Mouse (Mus musculus): Measurements from ENCODE around the gene Ndufa4. TPM values are rescaled to one million over a fixed set of nuclear protein-coding genes. Genes with fewer than 3 reads are reported as not detected.
"Not testable (repeated sequence)": the region's sequence is repeated elsewhere in the genome, so short reads cannot be mapped to it uniquely, and the experiment has no call there.

Ndufa4 gene
- polyA plus RNA-seq, 1 experiment, result 60.6 TPM

DNA sequence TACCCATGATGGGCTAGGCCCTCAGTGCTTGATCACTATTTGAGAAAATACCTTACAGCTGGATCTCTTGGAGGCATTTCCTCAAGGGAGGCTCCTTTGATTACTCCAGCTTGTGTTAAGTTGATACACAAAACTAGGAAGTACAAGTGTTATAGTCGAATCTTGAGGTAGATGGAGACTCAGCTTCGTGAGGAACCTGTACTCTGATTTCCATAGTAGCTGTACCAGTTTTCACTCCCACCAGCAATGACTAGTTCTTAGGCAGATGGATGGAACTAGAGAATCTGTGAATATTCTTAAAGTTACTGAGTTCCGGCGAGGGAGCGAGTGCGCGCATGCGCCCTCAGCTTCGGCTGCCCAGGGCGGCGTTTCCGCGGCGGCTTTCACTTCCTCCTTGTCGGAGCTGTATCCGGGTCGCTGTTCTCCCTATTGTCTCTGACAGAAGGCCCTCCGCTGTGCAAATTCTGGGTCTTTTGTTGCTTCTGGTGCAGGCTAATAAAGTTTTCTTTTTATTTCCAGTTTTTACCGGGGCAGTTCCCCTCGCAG is 18.3 kb upstream of the Ndufa4 start:
- no peak for TF ChIP-seq CTCF (IDR thresholded peaks at IDR 0.05; ENCODE audit: control insufficient read depth, insufficient read depth, insufficient replicate concordance, low read depth, low read length)
- peak; percentile 84 for TF ChIP-seq POLR2A (IDR thresholded peaks at IDR 0.05; ENCODE audit: control insufficient read depth, low read depth, low read length)
- no peaks in the 10 kb centered on the region for H3K4me1 ChIP-seq (ENCODE audit: control insufficient read depth, insufficient read depth, low read length)
- peak overlapping the region; percentile 93 for H3K4me3 ChIP-seq (ENCODE audit: control insufficient read depth, low read depth, low read length)
- H3K36me3 ChIP-seq (ENCODE audit: control insufficient read depth, insufficient read depth, low read length), result no peaks in the 10 kb centered on the region
- peak overlapping the region; percentile 77 for H3K27ac ChIP-seq (ENCODE audit: control insufficient read depth, insufficient read depth, low read depth, low read length)
- no peaks in the 10 kb centered on the region for H3K27me3 ChIP-seq (ENCODE audit: control insufficient read depth, insufficient read depth, low read length)

DNA sequence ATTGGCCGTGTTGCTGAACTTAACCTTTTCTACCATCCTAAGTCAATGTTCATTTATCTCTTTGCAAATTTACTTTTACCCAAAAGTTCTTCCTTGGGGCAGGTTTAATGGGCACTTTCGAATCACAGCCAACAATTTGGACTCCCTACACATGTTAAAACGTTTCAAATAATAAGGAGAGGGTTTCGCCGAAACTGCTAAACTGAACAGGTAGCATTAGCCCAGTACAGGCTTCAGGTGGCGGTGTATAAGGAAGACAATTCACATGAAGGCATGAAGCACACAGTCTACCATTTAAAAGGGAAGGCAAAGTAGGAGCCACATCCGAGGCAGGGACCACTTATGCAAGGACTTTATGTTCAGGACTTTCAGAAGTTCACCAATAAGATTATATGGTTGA is 873 bp upstream of the Ndufa4 start:
- TF ChIP-seq CTCF (IDR thresholded peaks at IDR 0.05; ENCODE audit: control insufficient read depth, insufficient read depth, insufficient replicate concordance, low read depth, low read length), result no peak
- no peak for TF ChIP-seq POLR2A (IDR thresholded peaks at IDR 0.05; ENCODE audit: control insufficient read depth, low read depth, low read length)
- Histone ChIP-seq H3K4me3 (ENCODE audit: control insufficient read depth, low read depth, low read length) (peak overlapping the region; percentile 97; the same call in 1 of the 2 replicates), H3K27ac (ENCODE audit: control insufficient read depth, insufficient read depth, low read depth, low read length) (no peak overlapping the region), H3K36me3 (ENCODE audit: control insufficient read depth, insufficient read depth, low read length) (no peaks in the 10 kb centered on the region), H3K4me1 (ENCODE audit: control insufficient read depth, insufficient read depth, low read length) (no peaks in the 10 kb centered on the region), H3K27me3 (ENCODE audit: control insufficient read depth, insufficient read depth, low read length) (no peaks in the 10 kb centered on the region)

- no peaks in the 10 kb centered on the region for H3K4me1 ChIP-seq (ENCODE audit: control insufficient read depth, insufficient read depth, low read length)
- peak overlapping the region; percentile 84 for H3K27ac ChIP-seq (ENCODE audit: control insufficient read depth, insufficient read depth, low read depth, low read length)
- no peaks in the 10 kb centered on the region for H3K27me3 ChIP-seq (ENCODE audit: control insufficient read depth, insufficient read depth, low read length)
- TF ChIP-seq CTCF (IDR thresholded peaks at IDR 0.05; ENCODE audit: control insufficient read depth, insufficient read depth, insufficient replicate concordance, low read depth, low read length) (0 out of 2 replicates have a peak, but pooled peaks have one; percentile 4), POLR2A (IDR thresholded peaks at IDR 0.05; ENCODE audit: control insufficient read depth, low read depth, low read length) (no peak)
- H3K4me3 ChIP-seq (ENCODE audit: control insufficient read depth, low read depth, low read length), result peak overlapping the region; percentile 97
- no peaks in the 10 kb centered on the region for H3K36me3 ChIP-seq (ENCODE audit: control insufficient read depth, insufficient read depth, low read length)
Observed at GRCm38 (mm10) chr6:11906890-11907268, 418 bp downstream of the Ndufa4 start.

DNA sequence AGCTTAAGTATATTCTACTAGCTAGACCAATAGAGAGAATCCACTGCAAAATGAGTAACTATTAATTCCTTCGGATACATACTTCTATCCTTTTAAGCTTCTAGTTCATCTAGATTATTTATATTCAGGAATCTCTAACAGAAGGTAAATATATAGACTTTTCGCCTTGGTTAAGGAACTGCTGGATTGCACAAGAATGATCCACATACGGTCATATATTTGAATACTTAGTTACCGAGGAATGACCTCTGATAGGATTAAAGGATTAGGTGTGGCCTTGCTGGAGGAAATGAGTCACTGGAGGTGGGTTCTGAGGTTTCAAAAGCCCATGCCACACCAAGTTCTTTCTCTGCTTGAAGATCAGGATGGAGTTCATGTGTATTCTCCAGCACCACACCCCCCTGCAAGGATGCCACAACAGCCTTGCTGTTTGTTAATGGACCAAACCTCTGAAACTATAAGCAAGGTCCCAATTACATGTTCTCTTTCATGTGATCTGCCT is 6.4 kb downstream of the Ndufa4 start:
- TF ChIP-seq POLR2A (IDR thresholded peaks at IDR 0.05; ENCODE audit: control insufficient read depth, low read depth, low read length), result no peak
- no peak for TF ChIP-seq CTCF (IDR thresholded peaks at IDR 0.05; ENCODE audit: control insufficient read depth, insufficient read depth, insufficient replicate concordance, low read depth, low read length)
- no peaks in the 10 kb centered on the region for H3K36me3 ChIP-seq (ENCODE audit: control insufficient read depth, insufficient read depth, low read length)
- H3K4me1 ChIP-seq (ENCODE audit: control insufficient read depth, insufficient read depth, low read length), result no peaks in the 10 kb centered on the region
- no peaks in the 10 kb centered on the region for H3K27me3 ChIP-seq (ENCODE audit: control insufficient read depth, insufficient read depth, low read length)
- H3K27ac ChIP-seq (ENCODE audit: control insufficient read depth, insufficient read depth, low read depth, low read length), result no peak overlapping the region
- no peak overlapping the region for H3K4me3 ChIP-seq (ENCODE audit: control insufficient read depth, low read depth, low read length)

DNA sequence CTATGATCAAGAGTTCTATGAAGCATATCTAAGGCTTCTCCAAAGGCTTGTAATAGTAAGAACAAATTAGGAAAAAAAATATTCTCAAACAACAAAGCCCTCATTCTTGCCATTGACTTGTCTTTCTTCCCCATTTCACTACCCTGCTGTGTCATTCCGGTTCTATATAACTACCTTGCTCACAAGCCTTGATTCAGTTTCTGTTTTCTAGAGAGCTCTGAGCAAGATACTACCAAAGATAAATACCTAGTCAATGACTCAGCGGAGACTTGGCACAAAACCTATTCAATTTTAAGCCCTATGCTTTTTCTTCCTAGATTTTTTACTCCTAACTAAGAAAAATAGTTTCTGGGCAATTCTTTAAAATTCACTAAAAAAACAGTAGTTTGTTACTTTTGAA is 31.9 kb downstream of the Ndufa4 start:
- not testable (repeated sequence) for H3K36me3 ChIP-seq (ENCODE audit: control insufficient read depth, insufficient read depth, low read length); H3K27me3 ChIP-seq (ENCODE audit: control insufficient read depth, insufficient read depth, low read length); H3K4me1 ChIP-seq (ENCODE audit: control insufficient read depth, insufficient read depth, low read length); H3K4me3 ChIP-seq (ENCODE audit: control insufficient read depth, low read depth, low read length); H3K27ac ChIP-seq (ENCODE audit: control insufficient read depth, insufficient read depth, low read depth, low read length)

Other genes starting within 250 kb of the Ndufa4 start
- gene Phf14, start 312 bp upstream of the Ndufa4 start, polyA plus RNA-seq (2012; rRNA removed), result 3.8 and 5.7 TPM in 2 replicates